Mouse (Mus musculus) heart, postnatal 4 days (tissue): ENCODE measurements around the gene Hoxc9. TPM values are rescaled to one million over a fixed set of nuclear protein-coding genes. Genes with fewer than 3 reads are reported as not detected.
A peak's percentile ranks its signal among the peaks of the same experiment; 100 is the strongest.

ENCODE experiments used
- DNase-seq: peaks from one replicate; pipeline ENCODE4 v3.0.0; 2021
- total RNA-seq, 2 experiments: library from RNA; stranded (reverse); gene quantifications; 2 replicates each; pipeline ENCODE4 v1.2.3; 2021

Gene Hoxc9
- not detected for total RNA-seq

GRCm38 (mm10) chr15:102976171-102976570 is at the start of gene Hoxc9:
Hoxc9 (plus strand) TSS chr15:102976439.
- no peak for DNase-seq

GRCm38 (mm10) chr15:102927032-102927645 is 49.1 kb upstream of the Hoxc9 start:
- DNase-seq: no peak

DNA sequence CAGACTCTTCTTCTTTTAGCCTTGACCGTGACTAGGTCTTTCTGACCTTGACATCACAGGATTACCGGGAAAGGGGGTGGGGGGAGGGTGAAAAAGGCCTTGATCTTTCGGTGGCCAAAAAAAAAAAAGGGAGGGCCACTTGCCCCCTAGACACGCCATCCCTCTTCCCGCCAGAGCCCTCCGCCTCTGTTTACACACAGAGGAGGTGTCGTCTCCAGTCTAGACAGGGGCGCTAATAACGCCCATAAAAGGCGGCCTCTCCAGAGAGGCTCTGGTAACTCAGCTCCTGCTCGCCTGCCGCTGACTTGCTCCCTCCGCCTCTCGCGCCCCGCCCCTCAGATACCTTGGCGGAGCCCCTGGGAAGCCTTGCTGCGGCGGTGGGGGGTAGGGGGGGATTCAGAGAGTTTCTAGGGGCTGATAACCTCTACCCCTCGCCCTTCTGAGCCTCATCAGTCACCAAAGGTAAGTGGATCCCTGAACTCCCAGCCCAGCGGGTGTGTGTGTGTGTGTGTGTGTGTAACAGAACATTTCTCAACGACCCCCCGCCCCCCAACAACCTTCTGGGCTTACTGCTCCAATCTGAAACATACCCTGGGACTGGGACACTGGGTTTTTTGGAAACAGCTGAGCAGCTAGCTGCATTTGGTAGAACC is 44.4 kb upstream of the Hoxc9 start:
- DNase-seq: no peak

- no peak for DNase-seq
These were observed 41.8 kb upstream of the Hoxc9 start for GRCm38 (mm10) chr15:102934438-102934837.

DNA sequence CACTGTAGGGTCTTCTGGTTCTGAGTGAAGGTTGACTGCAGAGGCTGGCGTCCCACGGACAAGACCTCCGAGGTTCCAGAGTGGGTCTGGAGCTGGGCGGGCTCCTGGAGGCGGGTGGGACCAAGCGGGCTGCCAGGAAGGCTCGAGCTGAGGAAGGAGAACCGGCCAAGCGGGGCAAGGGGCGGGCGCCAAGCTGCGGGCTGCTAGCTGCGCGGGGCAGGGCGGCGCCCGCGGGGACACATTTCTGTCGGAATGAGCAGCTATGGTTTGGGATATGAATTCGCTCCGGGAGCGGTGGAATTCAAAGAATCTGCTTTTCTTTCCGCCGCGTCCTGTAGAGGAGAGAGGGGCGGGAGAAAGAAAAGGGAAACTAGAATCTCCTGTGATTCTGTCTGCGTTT is 41.3 kb upstream of the Hoxc9 start:
- no peak for DNase-seq

DNA sequence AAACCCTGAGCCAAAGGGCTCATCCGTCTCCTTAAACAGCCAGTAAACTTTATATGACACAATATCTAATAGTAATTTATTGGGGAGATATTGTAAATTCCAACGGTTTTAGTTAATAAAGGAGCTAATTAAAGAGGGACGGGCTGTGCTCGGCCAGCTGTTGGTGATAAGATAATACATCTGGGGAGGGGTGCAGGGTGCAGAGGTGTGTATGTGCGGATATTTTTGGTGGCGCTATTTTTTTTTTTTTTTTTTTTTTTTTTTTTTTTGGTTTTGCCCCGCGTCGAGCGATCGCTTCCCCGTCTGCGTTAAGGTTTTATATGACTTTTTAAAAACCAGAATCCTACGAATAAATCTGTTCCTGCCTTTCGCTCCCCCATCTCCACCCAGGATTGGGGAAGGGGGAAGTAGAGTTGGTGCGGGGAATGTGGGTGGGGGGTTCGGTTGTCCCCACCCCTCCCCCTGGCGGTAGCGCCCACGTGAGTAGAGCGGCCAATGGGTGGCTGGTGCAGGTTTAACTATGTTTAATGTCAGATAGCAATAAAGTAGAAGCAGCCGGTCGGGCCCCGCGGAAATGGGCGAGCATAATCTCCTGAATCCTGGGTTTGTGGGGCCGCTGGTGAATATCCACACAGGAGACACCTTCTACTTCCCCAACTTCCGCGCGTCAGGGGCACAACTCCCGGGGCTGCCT is 39.8 kb upstream of the Hoxc9 start, which contains the start of gene Hoxc12:
Gene Hoxc12 (plus strand): TSS at position 479 of the 694 bp plus-strand sequence.
- DNase-seq: no peak

DNA sequence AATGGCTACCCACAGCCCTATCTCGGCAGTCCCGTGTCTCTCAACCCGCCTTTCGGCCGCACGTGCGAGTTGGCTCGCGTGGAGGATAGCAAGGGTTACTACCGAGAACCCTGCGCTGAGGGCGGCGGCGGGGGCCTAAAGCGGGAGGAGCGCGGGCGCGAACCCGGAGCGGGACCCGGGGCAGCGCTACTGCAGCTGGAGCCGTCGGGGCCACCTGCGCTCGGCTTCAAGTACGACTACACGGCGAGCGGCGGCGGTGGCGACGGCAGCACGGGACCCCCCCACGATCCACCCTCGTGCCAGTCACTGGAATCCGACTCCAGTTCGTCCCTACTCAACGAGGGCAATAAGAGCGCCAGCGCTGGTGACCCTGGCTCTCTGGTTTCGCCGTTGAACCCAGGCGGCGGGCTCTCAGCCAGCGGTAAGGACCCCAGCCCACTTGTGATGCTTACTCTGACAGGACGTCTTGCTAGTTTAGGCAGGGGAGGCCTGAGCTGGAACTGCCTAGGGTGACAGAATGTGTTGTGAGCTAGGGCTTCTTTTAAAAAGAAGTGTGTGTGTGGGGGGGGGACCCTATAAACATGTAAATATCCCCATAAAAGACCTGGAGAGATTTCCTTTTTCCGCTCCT is 39.1 kb upstream of the Hoxc9 start:
- DNase-seq: no peak

DNA sequence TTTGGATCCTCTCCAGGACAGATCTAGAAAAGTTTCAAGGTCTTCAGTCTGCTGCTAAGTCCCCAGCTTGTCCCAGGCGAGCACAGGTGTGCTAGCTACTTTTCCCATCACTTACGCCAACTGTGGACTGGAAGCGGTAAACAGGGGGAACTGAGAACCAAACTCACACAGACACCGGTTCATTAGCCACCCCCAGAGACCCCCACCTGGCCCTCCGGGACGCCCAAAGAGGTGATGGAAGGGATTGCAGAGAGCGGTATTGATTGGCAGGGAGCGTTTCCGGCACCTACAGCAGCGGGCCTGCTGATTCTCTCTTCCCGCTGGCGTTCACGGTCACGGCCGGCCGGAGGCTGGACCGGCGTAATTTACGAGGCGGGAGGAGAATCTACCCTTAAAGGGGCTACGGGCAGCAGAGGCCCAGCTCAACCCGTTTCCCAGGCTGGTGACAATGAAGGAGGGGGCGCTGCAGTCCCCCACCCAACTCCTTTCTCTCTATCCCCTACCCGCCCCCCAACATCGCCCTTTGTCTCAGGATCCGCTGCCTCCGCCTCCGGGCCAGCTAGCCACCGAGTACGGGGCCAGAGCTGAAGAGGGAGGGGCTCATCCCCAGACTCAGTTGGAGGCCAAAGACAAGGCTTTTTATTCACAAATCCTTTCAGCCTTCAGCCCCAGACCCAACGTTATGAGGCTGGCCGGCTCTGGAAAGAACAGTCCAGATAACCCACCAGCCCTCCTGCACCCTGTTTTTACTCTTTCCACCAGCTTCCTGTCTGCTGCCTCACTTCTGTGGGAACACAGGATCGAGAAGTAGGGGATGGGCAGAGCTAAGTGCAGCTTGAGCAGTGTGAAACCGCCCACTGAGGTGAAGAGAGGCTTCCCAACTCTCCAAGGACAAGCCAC is 36.7 kb upstream of the Hoxc9 start:
- no peak for DNase-seq

DNA sequence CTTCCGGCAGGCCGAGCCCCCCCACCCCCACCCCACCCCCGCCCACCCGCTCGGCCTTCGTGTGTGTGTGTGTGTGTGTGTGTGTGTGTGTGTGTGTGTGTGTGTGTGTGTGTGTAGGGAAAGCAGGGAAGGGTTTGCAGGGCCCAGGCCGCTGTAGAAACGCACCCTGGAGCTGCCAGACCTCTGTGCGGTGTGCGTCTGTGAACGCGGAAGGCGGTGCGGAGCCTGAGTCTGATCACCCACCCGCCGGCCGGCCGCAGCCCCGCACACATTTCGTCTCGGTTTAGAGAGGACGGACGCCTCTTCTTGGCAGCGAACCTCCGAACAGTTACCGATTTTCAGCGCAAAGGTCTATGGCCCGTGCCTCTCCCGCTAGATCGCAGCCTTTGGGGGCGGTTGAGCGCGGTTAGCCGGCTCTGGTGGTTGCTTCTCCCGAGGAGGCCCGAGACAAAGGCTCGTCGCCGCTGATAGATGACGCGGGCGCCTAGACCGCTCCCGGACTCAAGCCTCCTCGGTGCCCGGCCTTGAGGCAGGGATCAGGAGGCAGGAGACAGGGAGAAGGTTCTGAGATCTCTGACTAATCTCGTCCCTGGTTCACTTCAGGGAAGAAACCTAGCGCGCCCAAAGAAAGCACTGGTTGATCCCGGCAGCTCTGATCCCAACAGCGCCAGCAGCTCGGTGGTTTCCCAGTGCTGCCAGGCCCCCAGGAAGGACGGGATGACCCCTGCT is 33.3 kb upstream of the Hoxc9 start:
- DNase-seq: peak; percentile 52

GRCm38 (mm10) chr15:102943468-102943813 is 32.8 kb upstream of the Hoxc9 start:
- DNase-seq: no peak

DNA sequence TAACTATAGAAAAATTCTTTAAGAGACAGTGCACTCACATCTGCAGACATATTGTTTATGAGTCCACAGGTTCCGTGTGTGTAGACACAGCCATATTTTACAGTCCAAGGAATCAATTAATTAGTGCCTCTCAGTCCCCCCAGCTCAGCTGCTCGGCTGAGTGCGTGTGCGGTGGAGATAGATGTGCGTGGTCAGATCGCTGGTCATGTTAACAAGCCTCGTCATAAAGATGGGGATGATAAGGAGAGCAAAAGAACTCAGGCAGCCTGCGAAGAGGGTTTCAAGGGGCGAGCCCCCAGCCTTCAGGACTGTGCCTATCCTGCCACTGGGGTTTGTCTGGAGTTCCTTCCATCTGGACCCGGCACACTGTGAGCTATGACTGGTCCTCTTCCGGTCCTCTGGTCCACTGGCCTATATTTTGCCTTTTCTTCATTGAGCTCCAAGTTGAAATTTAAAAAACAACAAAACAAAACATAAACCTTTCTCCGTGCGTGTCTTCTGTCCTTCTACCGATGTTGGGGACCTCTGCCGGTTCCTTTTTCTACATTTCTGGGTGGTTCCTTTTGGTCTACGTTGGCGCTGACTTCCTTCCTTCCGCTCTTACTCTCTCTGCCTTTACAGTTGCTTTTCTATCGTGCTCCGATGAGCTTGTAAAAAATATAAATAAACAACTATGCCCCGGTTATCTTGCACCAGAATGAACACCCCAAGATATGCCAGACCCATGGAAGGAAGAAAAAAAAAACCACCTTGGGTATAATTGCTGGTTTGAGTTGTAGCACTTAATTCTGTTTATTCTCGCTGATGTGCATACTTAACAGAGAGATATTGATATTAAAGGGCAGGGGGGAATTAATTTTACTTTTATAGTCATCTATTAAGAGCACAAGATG is 30.8 kb upstream of the Hoxc9 start:
- DNase-seq: no peak

DNA sequence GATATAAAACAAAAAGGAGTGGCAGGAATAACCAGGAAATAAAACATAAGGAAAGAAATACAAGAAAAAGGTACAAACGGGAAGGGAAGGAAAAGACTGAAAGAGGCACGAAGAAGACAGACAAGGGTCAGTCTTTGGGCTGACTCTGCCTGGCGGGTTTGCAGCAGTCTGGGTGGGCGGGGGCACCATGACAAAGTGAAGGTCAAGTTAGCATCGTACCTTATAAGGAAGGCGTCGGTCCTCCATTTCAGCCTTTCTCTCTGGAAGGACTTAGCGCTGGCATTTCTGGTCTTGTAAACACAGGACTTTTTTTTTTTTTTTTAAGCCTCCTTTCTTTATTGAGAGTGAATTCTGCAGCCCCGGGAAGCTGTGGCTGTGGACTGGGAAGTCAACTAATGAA is 29.0 kb upstream of the Hoxc9 start:
- DNase-seq: no peak

DNA sequence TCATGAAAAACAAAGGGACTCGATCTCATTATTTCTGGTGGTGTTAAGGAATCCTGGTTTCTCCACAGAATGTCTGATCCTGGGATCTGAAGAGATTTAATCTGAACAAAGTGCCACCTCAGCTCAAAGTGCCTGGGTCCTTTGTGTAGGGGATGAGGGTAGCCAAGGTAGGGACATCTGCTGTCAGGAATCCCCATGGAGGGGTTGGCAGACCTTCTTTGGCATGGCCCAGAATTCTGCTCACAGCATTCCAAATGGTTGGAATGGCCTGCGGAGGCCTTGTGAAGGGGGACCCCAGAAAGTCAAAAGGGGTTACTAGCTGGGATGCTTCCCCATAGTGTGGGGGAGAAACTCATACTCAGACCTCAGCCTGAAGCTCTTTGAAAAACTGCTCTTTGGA is 27.4 kb upstream of the Hoxc9 start:
- DNase-seq: no peak

- DNase-seq: no peak
These were observed 26.5 kb upstream of the Hoxc9 start for GRCm38 (mm10) chr15:102949696-102950095.

DNA sequence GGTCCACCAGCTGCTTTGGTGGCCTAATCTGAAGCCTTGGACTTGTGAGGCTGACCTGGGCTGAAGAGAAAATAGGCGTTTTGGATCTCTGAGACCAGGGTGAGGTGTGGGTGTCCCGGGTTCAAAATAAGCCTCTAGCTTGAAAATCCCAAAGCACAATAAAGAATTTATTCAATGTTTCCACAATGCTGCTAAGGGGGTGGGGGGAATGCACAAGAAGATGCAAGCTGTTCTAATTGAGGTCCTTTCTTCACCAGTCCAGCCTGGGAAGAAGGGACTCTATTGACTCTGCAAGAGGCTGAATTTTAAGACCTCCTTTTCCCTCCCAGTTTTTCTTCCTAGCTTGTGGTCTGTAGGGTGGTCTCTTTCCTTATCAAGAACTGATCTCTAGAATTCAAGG is 25.4 kb upstream of the Hoxc9 start:
- DNase-seq: no peak

GRCm38 (mm10) chr15:102953561-102953960 is 22.7 kb upstream of the Hoxc9 start:
- no peak for DNase-seq

DNA sequence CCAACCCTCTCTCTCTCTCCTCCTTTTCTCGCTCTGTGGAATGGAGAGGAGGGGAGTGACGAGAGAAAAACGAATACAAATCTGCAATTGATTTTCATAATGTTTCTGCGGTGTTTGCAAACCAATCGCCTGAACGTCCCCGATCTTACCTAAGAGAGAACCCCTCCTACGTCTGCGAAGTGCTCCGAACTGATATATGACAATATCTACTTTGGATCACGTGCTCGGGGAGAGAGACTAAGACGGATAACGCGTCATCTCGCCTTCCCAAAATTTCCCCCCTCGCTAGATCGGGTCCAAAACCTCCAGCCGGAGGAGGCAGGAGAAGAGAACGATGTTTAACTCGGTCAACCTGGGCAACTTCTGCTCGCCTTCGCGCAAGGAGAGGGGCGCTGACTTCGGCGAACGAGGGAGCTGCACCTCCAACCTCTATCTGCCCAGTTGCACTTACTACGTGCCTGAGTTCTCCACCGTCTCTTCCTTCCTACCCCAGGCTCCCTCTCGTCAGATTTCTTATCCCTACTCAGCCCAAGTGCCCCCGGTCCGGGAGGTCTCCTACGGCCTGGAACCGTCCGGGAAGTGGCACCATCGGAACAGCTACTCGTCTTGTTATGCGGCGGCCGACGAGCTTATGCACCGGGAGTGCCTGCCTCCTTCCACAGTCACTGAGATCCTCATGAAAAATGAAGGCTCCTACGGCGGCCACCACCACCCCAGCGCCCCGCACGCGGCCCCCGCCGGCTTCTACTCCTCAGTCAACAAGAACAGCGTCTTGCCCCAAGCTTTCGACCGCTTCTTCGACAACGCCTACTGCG is 21.8 kb upstream of the Hoxc9 start, which contains the start of gene Hoxc11:
Gene Hoxc11 (plus strand): TSS at position 236 of the 815 bp plus-strand sequence.
- DNase-seq: no peak

- DNase-seq: no peak
These were observed 21.2 kb upstream of the Hoxc9 start for GRCm38 (mm10) chr15:102955007-102955382.

DNA sequence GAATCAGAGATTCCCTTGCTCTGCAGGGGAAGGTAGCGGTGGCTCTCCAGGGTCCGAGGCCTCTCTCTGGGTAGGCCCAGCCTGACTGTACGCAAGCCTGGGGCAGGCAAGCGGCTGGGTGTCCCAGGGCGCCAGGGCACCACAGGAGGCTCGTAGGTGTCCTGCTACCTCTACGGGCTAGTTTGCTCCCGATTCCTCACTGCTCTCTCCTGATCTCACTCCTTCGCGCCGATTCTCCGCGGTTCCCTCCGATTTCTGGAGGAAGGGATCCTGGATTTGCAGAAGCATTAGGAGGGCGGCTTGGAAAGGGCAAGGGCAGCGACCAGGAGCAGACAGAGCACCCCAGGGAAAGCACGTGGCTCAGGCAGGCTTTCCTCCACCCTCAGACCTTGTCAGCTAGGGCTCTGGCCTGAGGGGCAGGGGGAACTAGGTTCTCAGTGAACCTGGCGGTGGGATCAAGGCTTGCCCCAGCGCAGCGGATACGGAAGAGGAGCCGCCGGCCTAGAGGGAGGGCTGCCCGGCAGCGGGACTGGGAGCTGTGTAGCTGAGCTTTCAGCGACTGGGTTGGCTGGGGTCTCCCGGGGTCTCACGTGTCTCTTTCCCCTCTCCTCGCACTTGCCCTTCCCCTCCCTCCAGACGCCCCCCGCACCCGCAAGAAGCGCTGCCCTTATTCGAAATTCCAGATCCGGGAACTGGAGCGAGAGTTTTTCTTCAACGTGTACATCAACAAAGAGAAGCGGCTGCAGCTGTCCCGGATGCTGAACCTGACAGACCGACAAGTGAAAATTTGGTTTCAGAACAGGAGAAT is 20.2 kb upstream of the Hoxc9 start:
- no peak for DNase-seq
